Mouse (Mus musculus) spleen, postnatal 36 days (tissue): ENCODE data around the gene Rpl10.
A peak's percentile ranks its signal among the peaks of the same experiment; 100 is the strongest.

Experiments used
- DNase-seq, 2 experiments: peaks; one replicate each; pipeline ENCODE4 v3.0.0; 2022; ENCODE audit warnings: low spot score in 2 of 2, mixed read lengths in 1 of 2

The Rpl10 gene

GRCm38 (mm10) chrX:74281041-74281731, 10.6 kb downstream of the Rpl10 start:
- DNase-seq = no peak

- DNase-seq = peak; percentile 82
Observed at GRCm38 (mm10) chrX:74281732-74282394, 11.3 kb downstream of the Rpl10 start, which contains the start of the genes Taz and Dnase1l1. TSS of gene Taz (plus strand) at chrX:74281912. TSS of gene Dnase1l1 (minus strand) at chrX:74282337.

- peak; percentile 84 to 88 for DNase-seq
Observed at GRCm38 (mm10) chrX:74282395-74283091, 11.9 kb downstream of the Rpl10 start.

DNA sequence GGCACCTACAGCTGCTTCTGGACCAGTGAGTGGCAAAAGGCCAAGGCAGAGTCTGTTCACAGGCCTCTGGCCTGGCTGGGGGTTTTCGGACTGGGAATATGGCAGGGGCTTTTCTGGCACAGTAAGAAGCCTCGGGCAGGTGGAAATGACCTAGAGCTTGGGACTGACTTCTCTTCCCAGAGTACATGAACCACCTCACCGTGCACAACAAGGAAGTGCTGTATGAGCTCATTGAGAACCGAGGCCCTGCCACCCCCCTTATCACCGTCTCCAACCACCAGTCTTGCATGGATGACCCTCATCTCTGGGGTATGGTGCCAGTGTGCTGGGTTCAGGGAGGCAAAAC, 12.5 kb downstream of the Rpl10 start:
- DNase-seq = no peak

- DNase-seq = no peak
Observed at GRCm38 (mm10) chrX:74293431-74293830, 22.8 kb downstream of the Rpl10 start.

DNA sequence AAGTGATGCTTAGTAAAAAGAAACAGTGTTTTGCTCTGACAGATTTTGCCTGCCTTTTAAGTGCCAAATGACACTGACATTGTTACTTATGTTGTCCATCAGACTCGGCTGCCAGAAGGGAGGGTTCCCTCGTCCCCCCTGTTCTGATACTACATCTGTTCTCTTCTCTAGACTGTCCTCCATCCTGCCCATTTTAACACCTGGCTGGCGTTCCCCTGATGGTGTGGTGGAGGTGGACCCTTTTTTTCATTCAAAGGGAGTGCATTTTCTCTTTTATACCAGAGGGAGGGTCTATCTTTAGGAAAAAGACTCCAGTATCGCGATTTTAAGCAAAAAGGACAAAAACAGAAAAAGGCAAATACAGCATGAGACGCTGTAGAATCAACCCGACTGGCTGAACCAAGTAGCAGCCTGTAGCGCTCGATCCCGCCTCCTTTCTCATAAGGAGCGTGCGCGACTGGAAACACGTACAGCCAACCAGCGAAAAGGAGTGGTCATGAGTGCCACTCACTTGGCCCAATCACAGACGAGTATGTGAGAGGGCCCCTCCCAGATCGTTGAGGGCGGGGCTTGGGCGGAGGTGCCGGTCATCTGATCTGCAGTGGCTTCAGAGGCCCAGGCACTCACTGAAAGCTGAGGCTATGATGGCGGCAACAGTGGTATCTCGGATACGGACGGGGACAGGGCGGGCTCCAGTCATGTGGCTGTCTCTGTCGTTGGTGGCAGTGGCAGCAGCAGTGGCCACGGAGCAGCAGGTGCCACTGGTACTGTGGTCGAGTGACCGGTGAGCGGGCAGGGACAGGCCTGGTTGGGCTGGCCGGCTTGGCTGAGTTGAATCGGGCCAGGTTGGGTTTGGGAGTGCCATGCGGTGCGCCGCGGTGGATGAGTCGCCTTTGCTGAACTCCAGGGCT, 26.2 kb downstream of the Rpl10 start, which contains the start of gene Atp6ap1:
Atp6ap1 (plus strand) TSS at position 560 of the 911 bp plus-strand sequence.
- peak; percentile 94 to 95 for DNase-seq

GRCm38 (mm10) chrX:74298348-74298747, 27.7 kb downstream of the Rpl10 start:
- no peak for DNase-seq

DNA sequence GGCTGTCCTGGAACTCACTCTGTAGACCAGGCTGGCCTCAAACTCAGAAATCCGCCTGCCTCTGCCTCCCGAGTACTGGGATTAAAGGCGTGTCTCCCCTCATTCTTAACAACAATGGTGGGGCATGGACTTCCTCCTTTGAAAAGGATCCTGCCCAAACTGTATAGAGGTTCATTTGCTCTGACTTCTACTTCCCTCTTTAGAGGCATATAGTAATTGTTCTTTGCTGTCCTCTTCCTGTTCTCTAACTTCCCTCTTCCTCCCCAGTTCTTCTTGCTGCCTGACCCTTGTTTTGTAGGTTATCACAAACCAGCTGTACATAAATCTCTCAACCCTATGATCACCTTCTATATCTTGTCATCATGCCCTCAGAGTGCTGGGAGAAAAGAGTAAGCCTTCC, 29.1 kb downstream of the Rpl10 start:
- peak; percentile 17 to 41 for DNase-seq

DNA sequence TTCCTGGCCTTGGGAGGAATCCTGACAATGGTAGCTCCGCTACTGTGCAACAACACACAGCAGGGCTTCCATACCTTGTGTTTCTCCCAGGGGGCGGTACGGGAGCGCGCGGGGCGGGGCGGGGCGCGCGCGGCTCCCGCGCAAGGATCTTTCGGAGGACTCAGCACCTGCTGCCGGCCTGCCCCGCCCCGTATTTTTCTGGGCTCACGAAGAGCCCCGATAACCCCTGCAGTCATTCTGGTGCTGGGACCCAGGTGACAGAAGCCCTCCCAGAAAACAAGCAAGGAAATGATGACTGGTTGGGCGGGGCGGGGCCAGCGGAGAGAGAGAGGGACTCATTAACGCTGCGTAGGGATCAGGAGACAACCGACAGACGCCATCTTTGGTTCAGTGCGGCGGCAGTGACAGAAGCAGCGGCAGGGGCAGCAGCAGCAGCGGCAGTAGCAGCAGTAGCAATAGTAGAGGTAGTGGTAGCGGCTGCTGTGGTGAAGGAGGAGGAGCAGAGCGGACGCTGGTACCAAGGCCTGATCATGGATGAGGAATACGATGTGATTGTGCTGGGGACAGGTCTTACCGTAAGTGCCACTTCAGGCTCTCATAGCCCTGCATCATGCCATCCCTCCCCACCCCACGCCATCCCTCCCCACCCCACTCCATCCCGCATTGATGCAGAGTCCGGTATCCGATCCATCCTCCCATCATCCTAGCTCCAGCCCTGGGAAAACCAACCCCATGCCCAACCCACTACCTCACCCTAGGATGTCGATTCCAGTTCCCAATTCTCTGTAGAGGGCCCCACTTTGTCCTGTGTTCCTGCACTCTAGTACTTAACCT, 34.5 kb downstream of the Rpl10 start, which contains the start of gene Gdi1:
Gdi1 (plus strand) TSS at position 132 of the 834 bp plus-strand sequence.
- DNase-seq = peak; percentile 61 to 69

DNA sequence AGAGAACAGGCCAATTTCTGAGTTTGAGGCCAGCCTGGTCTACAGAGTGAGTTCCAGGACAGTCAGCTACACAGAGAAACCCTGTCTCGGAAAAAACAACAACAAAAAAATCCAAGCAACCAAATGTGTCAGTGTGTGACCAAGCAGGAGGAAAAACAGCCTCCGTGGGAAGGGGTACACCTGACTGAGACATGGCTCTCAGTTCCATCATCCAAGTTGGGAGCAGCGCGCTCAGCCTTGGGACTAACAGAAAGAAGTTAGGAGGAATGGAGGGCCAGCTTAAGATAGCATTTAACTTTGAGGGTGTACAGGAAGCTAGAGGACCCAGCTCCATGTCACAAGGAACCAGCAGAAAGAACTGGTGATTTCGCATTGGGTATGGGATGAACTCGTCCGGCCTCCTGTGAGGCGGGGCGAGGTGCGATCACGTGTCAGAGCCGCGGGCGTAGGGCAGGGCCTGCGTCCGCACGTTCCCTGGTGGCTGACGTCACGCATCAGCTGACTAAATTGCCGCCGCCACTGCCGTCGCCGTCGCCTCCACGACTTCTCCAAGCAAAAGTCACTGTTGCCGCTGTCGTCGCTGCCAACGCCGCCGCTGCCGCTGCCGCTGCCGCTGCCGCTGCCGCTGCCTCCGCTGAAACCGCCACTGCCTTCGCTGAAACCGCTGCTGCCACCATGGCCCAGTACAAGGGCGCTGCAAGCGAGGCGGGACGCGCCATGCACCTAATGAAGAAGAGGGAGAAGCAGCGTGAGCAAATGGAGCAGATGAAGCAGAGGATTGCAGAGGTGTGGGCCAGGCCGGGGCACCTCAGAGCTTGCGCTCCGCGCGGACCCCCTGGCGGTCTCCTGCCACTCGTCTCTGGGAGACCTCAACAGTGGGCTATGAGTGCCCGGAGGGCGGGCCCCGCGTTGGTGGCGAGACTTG, 42.2 kb downstream of the Rpl10 start, which contains the start of gene Fam50a:
Fam50a (plus strand) TSS at position 494 of the 925 bp plus-strand sequence.
- DNase-seq = peak; percentile 88 to 90
